In the genomic region with DNA sequence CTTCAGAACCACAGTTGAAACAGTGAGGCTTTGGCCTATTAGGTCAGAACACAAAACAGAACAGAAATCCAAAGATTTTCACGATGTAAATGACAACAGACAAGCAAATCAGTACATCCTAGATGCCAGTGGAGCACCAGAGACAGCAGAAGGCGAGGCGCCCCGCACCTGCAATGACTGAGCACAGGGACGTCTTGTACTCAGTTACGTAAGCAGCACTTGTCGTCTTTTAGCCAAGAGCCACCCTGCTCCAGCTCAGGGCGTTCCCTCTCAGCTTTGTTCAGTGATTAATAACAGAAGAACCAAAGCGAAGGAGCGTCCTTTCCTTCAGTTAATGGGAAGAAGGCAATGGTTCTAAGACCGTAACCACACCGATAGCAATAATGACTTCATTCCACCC, we compare ENCODE assay signal across 28 mouse cellular contexts. TPM values are rescaled to one million over a fixed set of nuclear protein-coding genes. Genes with fewer than 3 reads are reported as not detected.
DNase-seq lines count a peak whose midpoint lies in the region; ATAC-seq and TF ChIP-seq lines count a peak whose summit lies in the region.
"Had no signal": no experiment of that assay in that cellular context is flagged by ENCODE, and none has a peak within 500 bp of the region (broad histone marks: within the 10 kb centered on the region; RNA-seq: fewer than 3 reads in every experiment).

No protein-coding gene starts in this region.

- H3K36me3 ChIP-seq in kidney, adult 2 months (ENCODE audit: control insufficient read depth, insufficient read depth, low read length), result peaks cover 15% of the 10 kb centered on the region
- peaks cover 49% of the 10 kb centered on the region for H3K36me3 ChIP-seq in lung, postnatal 0 days (ENCODE audit: insufficient read depth, low read length)
- H3K36me3 ChIP-seq in stomach, postnatal 0 days (ENCODE audit: control insufficient read depth, insufficient read depth, low read length), result peaks cover 19% of the 10 kb centered on the region

- H3K4me2 ChIP-seq in lung, postnatal 0 days (replicated peaks; ENCODE audit: low read depth, low read length), result no peak overlapping the region
- no peak overlapping the region for H3K4me2 ChIP-seq in stomach, postnatal 0 days (replicated peaks; ENCODE audit: low read depth)
- H3K4me2 ChIP-seq: heart, embryonic 13.5 days; hindbrain, embryonic 14.5 days; limb, embryonic 15.5 days; neural tube, embryonic 12.5 days; stomach, embryonic 15.5 days had no signal

- ATAC-seq in lung, postnatal 0 days, result peak; percentile 44; the same call in 1 of the 2 replicates
- peak; percentile 86 for ATAC-seq in stomach, postnatal 0 days (ENCODE audit: low FRiP score, low TSS enrichment)
- ATAC-seq: forebrain, postnatal 0 days; inflammation-experienced regulatory T-cells, adult 6 months had no signal

- no peaks in the 10 kb centered on the region for H3K9me3 ChIP-seq in lung, postnatal 0 days (ENCODE audit: low read length)
- no peaks in the 10 kb centered on the region for H3K9me3 ChIP-seq in stomach, postnatal 0 days (ENCODE audit: control insufficient read depth, low read length)
- H3K9me3 ChIP-seq: heart, embryonic 13.5 days; limb, embryonic 15.5 days; neural tube, embryonic 12.5 days; stomach, embryonic 15.5 days had no signal

- H3K4me3 ChIP-seq in kidney, adult 2 months (ENCODE audit: insufficient read depth, low read depth, low read length), result no peak overlapping the region
- H3K4me3 ChIP-seq in lung, postnatal 0 days (ENCODE audit: low read depth, low read length), result no peak overlapping the region
- H3K4me3 ChIP-seq in stomach, postnatal 0 days (ENCODE audit: low read depth, low read length), result no peak overlapping the region
- H3K4me3 ChIP-seq: forebrain, embryonic 10.5 days; heart, adult 2 months; heart, embryonic 13.5 days; limb, embryonic 15.5 days; neural tube, embryonic 12.5 days; stomach, embryonic 15.5 days had no signal

- no peak overlapping the region for H3K9ac ChIP-seq in lung, postnatal 0 days (replicated peaks; ENCODE audit: low read depth)
- H3K9ac ChIP-seq in stomach, postnatal 0 days (ENCODE audit: low read length), result no peak overlapping the region
- H3K9ac ChIP-seq: forebrain, postnatal 0 days; heart, embryonic 13.5 days; hindbrain, embryonic 14.5 days; limb, embryonic 15.5 days; liver, embryonic 14.5 days; neural tube, embryonic 12.5 days; stomach, embryonic 15.5 days had no signal

- H3K27me3 ChIP-seq in kidney, adult 2 months (replicated peaks; ENCODE audit: control insufficient read depth, insufficient read depth, low read length), result no peaks in the 10 kb centered on the region
- H3K27me3 ChIP-seq in lung, postnatal 0 days (replicated peaks; ENCODE audit: insufficient read depth, low read length), result no peaks in the 10 kb centered on the region
- no peaks in the 10 kb centered on the region for H3K27me3 ChIP-seq in stomach, postnatal 0 days (ENCODE audit: control insufficient read depth, insufficient read depth, low read length)
- H3K27me3 ChIP-seq: heart, embryonic 13.5 days; limb, embryonic 15.5 days; neural tube, embryonic 12.5 days; stomach, embryonic 15.5 days had no signal

- TF ChIP-seq POLR2A in kidney, adult 2 months (IDR thresholded peaks at IDR 0.05; ENCODE audit: low read depth, low read length), result no peak

- no peak for TF ChIP-seq CTCF in kidney, adult 2 months (conservative IDR thresholded peaks at IDR 0.05; ENCODE audit: insufficient read depth, insufficient read length, low read depth, low read length)
- TF ChIP-seq CTCF in lung, postnatal 0 days (IDR thresholded peaks at IDR 0.05), result no peak
- TF ChIP-seq CTCF in stomach, postnatal 0 days (IDR thresholded peaks at IDR 0.05; ENCODE audit: low read depth), result no peak

- 81% methylated on average over 12 of the region's 12 CpGs for WGBS in kidney, adult 2 months
- 81% methylated on average over 12 of the region's 12 CpGs for WGBS in lung, postnatal 0 days
- 70% methylated on average over 12 of the region's 12 CpGs for WGBS in stomach, postnatal 0 days

- no peak for TF ChIP-seq EP300 in lung, postnatal 0 days (IDR thresholded peaks at IDR 0.05)
- TF ChIP-seq EP300 in stomach, postnatal 0 days (optimal IDR thresholded peaks at IDR 0.05), result no peak

- H3K4me1 ChIP-seq in kidney, adult 2 months (ENCODE audit: control insufficient read depth, insufficient read depth, low read length), result peaks cover 6% of the 10 kb centered on the region; the same call in 1 of the 2 replicates
- H3K4me1 ChIP-seq in lung, postnatal 0 days (ENCODE audit: insufficient read depth, low read depth, low read length), result no peaks in the 10 kb centered on the region
- no peaks in the 10 kb centered on the region for H3K4me1 ChIP-seq in stomach, postnatal 0 days (replicated peaks; ENCODE audit: control insufficient read depth, insufficient read depth)
- H3K4me1 ChIP-seq: forebrain, embryonic 10.5 days; heart, embryonic 13.5 days; limb, embryonic 15.5 days; neural tube, embryonic 12.5 days; stomach, embryonic 15.5 days had no signal

- H3K27ac ChIP-seq in kidney, adult 2 months (ENCODE audit: insufficient read depth, low read depth, low read length), result no peak overlapping the region
- H3K27ac ChIP-seq in lung, postnatal 0 days (ENCODE audit: low read length), result no peak overlapping the region
- peak overlapping the region; percentile 56; the same call in 1 of the 2 replicates for H3K27ac ChIP-seq in stomach, postnatal 0 days (replicated peaks)
- H3K27ac ChIP-seq: forebrain, embryonic 10.5 days; heart, adult 2 months; heart, embryonic 13.5 days; hindbrain, embryonic 14.5 days; limb, embryonic 15.5 days; liver, embryonic 14.5 days; neural tube, embryonic 12.5 days; stomach, embryonic 15.5 days had no signal

- peak; percentile 69 for DNase-seq in kidney, adult 2 months
- no peak for DNase-seq in kidney, postnatal 4 days
- peak; percentile 75 to 84 for DNase-seq in lung, adult 18-20 months
- no peak for DNase-seq in lung, postnatal 4 days
- peak; percentile 67 for DNase-seq in lung, postnatal 0 days (ENCODE audit: low spot score)
- DNase-seq in stomach, postnatal 0 days (ENCODE audit: low spot score), result peak; percentile 52
- DNase-seq in urinary bladder, postnatal 10 days (ENCODE audit: low spot score), result no peak
- DNase-seq: adrenal gland, adult 2 months; cerebellum, adult 18-20 months; cerebellum, postnatal 14 days; forebrain, postnatal 0 days; heart, postnatal 36 days; kidney, adult 18-20 months; kidney, postnatal 25 days; left cerebral cortex, postnatal 4 days; midbrain, embryonic 14.5 days; retina, postnatal 1 day; thymus, adult 18-20 months; thymus, postnatal 4 days had no signal

RNA-seq across cellular contexts. Expression of a gene that starts 12.3 kb away (rescaled TPM):
- polyA plus RNA-seq in kidney, adult 2 months (2012; rRNA removed), result 24.3 and 26.1 TPM in 2 replicates
- polyA plus RNA-seq in lung, postnatal 0 days (2015; fragmentation: Nextera tagmentation; extraction: Ambion mirVana), result 31.6 and 37.7 TPM in 2 replicates
- polyA plus RNA-seq in stomach, postnatal 0 days (2015; fragmentation: Nextera tagmentation; extraction: Ambion mirVana), result 26.1 and 27.3 TPM in 2 replicates

RNA-seq across cellular contexts. Expression of a gene that starts 24.2 kb away (rescaled TPM):
- 19.0 and 24.4 TPM in 2 replicates for polyA plus RNA-seq in kidney, adult 2 months (2012; rRNA removed)
- 38.0 and 43.7 TPM in 2 replicates for polyA plus RNA-seq in lung, postnatal 0 days (2015; fragmentation: Nextera tagmentation; extraction: Ambion mirVana)
- polyA plus RNA-seq in stomach, postnatal 0 days (2015; fragmentation: Nextera tagmentation; extraction: Ambion mirVana), result 36.1 and 41.4 TPM in 2 replicates

RNA-seq across cellular contexts. Expression of a gene that starts 40.6 kb away (rescaled TPM):
- polyA plus RNA-seq in kidney, adult 2 months (2012; rRNA removed), result 9.3 and 13.0 TPM in 2 replicates
- 96.7 and 102 TPM in 2 replicates for polyA plus RNA-seq in lung, postnatal 0 days (2015; fragmentation: Nextera tagmentation; extraction: Ambion mirVana)
- 59.5 and 67.8 TPM in 2 replicates for polyA plus RNA-seq in stomach, postnatal 0 days (2015; fragmentation: Nextera tagmentation; extraction: Ambion mirVana)

RNA-seq across cellular contexts. Expression of a gene that starts 40.9 kb away (rescaled TPM):
- 0.71 and 0.77 TPM in 2 replicates for polyA plus RNA-seq in kidney, adult 2 months (2012; rRNA removed)
- polyA plus RNA-seq in lung, postnatal 0 days (2015; fragmentation: Nextera tagmentation; extraction: Ambion mirVana), result 0.92 and 2.9 TPM in 2 replicates
- polyA plus RNA-seq in stomach, postnatal 0 days (2015; fragmentation: Nextera tagmentation; extraction: Ambion mirVana), result 3.9 and 4.9 TPM in 2 replicates

Comparison
In these comparisons a context has a peak if more than half of its experiments do, and no peak if none do; other contexts are left out.
1. DNase-seq: peak in kidney, adult 2 months (single experiment), lung, adult 18-20 months (2 of 2), lung, postnatal 0 days (single experiment) and stomach, postnatal 0 days (single experiment); none in kidney, postnatal 4 days (0 of 2), lung, postnatal 4 days (0 of 2) and urinary bladder, postnatal 10 days (single experiment).